Mouse (Mus musculus) hindbrain, embryonic 14.5 days (tissue): ENCODE results near the gene Casp9. TPM values are rescaled to one million over a fixed set of nuclear protein-coding genes. Genes with fewer than 3 reads are reported as not detected.

Source experiments
- ATAC-seq: fragments of 200-750 bp; cut with Nextera tagmentation; 2 replicates; pipeline ENCODE4 v1.8.0; 2017; ENCODE audit warnings: moderate number of reproducible peaks, mild to moderate bottlenecking, moderate TSS enrichment, moderate library complexity; ENCODE audit not compliant: low FRiP score
- DNase-seq: peaks from one replicate; pipeline ENCODE4 v3.0.0-alpha.2; 2015; ENCODE audit warnings: low spot score
- H3K27ac ChIP-seq: fragments of 300-500 bp; sonication (generic); 2 replicates; pipeline ENCODE4 v1.5.1; 2014; ENCODE audit warnings: mild to moderate bottlenecking, moderate library complexity
- H3K27me3 ChIP-seq: fragments of 300-500 bp; sonication (generic); 2 replicates; pipeline ENCODE4 v1.6.1; 2014; ENCODE audit warnings: mild to moderate bottlenecking, low read length, mixed read lengths; ENCODE audit not compliant: control insufficient read depth, insufficient read depth
- H3K36me3 ChIP-seq: fragments of 300-500 bp; sonication (generic); replicated peaks from 2 replicates; pipeline ENCODE4 v1.6.1; 2014; ENCODE audit not compliant: control insufficient read depth, insufficient read depth
- H3K4me1 ChIP-seq: fragments of 300-500 bp; sonication (generic); replicated peaks from 2 replicates; pipeline ENCODE4 v1.6.1; 2014; ENCODE audit warnings: antibody characterized with exemption, low read length, mixed read lengths; ENCODE audit not compliant: control insufficient read depth, insufficient read depth
- H3K4me2 ChIP-seq: fragments of 300-500 bp; sonication (generic); replicated peaks from 2 replicates; pipeline ENCODE4 v1.6.1; 2014; ENCODE audit warnings: mild to moderate bottlenecking, moderate library complexity
- H3K4me3 ChIP-seq: fragments of 300-500 bp; sonication (generic); replicated peaks from 2 replicates; pipeline ENCODE4 v1.5.1; 2014; ENCODE audit warnings: mild to moderate bottlenecking, low read length
- H3K9ac ChIP-seq: fragments of 300-500 bp; sonication (generic); 2 replicates; pipeline ENCODE4 v1.6.1; 2014
- H3K9me3 ChIP-seq: fragments of 300-500 bp; sonication (generic); 2 replicates; pipeline ENCODE4 v1.6.1; 2016; ENCODE audit warnings: low read length; ENCODE audit not compliant: control insufficient read depth
- WGBS: fragments of 180-500 bp; shearing (Covaris S2); extraction: QIAGEN DNeasy Blood & Tissue Kit; methylation state at CpG from one replicate; pipeline ENCODE4 v1.1.7; 2014; 5-methylcytosine and 5-hydroxymethylcytosine counted together
- polyA plus RNA-seq: library from polyadenylated mRNA; unstranded; fragments of >200 nt; fragmentation: Nextera tagmentation; extraction: Ambion mirVana; gene quantifications from 2 replicates; pipeline ENCODE4 v1.2.1, GENCODE M21; 2014

Casp9 gene
- polyA plus RNA-seq, 1 experiment from 2014 or later: 18.7 TPM

GRCm38 (mm10) chr4:141804105-141804504 is 10.7 kb downstream of the Casp9 start:
- no peak for DNase-seq
- no peak for ATAC-seq
- no peaks in the 10 kb centered on the region for H3K9me3 ChIP-seq
- no peak overlapping the region for H3K4me2 ChIP-seq
- no peaks in the 10 kb centered on the region for H3K27me3 ChIP-seq
- H3K9ac ChIP-seq: no peak overlapping the region
- H3K4me3 ChIP-seq: no peak overlapping the region
- H3K27ac ChIP-seq: no peak overlapping the region
- H3K4me1 ChIP-seq: no peaks in the 10 kb centered on the region
- WGBS: 92% methylated on average over 4 of the region's 4 CpGs
- peaks cover 66% of the 10 kb centered on the region for H3K36me3 ChIP-seq

- Histone ChIP-seq H3K27ac (no peak overlapping the region), H3K9ac (no peak overlapping the region), H3K9me3 (no peaks in the 10 kb centered on the region), H3K4me1 (no peaks in the 10 kb centered on the region), H3K36me3 (peaks cover 84% of the 10 kb centered on the region), H3K27me3 (no peaks in the 10 kb centered on the region), H3K4me3 (no peak overlapping the region), H3K4me2 (no peak overlapping the region)
- ATAC-seq (no peak), DNase-seq (no peak)
- 94% methylated on average over 8 of the region's 8 CpGs for WGBS
Observed at GRCm38 (mm10) chr4:141805886-141806285, 12.5 kb downstream of the Casp9 start.

GRCm38 (mm10) chr4:141809850-141810464 is 16.5 kb downstream of the Casp9 start:
- no peaks in the 10 kb centered on the region for H3K27me3 ChIP-seq
- no peak overlapping the region for H3K27ac ChIP-seq
- DNase-seq (peak; percentile 61), ATAC-seq (peak; percentile 66; the same call in 1 of the 2 replicates)
- no peak overlapping the region for H3K4me2 ChIP-seq
- no peak overlapping the region for H3K4me3 ChIP-seq
- H3K36me3 ChIP-seq: peaks cover 96% of the 10 kb centered on the region
- no peak overlapping the region for H3K9ac ChIP-seq
- WGBS: 80% methylated on average over 8 of the region's 8 CpGs
- no peaks in the 10 kb centered on the region for H3K4me1 ChIP-seq
- H3K9me3 ChIP-seq: no peaks in the 10 kb centered on the region

- Histone ChIP-seq H3K36me3 (peaks cover 90% of the 10 kb centered on the region), H3K27ac (no peak overlapping the region)
- WGBS: 97% methylated on average over 2 of the region's 2 CpGs
Observed at GRCm38 (mm10) chr4:141810975-141811374, 17.6 kb downstream of the Casp9 start.

GRCm38 (mm10) chr4:141811375-141811774 is 18.0 kb downstream of the Casp9 start:
- no peak overlapping the region for H3K4me2 ChIP-seq
- ATAC-seq (no peak), DNase-seq (no peak)
- H3K36me3 ChIP-seq: peaks cover 86% of the 10 kb centered on the region
- 97% methylated on average over 7 of the region's 7 CpGs for WGBS
- no peaks in the 10 kb centered on the region for H3K27me3 ChIP-seq
- no peaks in the 10 kb centered on the region for H3K9me3 ChIP-seq
- H3K4me1 ChIP-seq: no peaks in the 10 kb centered on the region
- no peak overlapping the region for H3K27ac ChIP-seq
- no peak overlapping the region for H3K9ac ChIP-seq
- no peak overlapping the region for H3K4me3 ChIP-seq

More at GRCm38 (mm10) chr4:141810975-141811374, 17.6 kb downstream of the Casp9 start:
- no peak for ATAC-seq
- no peak for DNase-seq
- Histone ChIP-seq H3K27me3 (no peaks in the 10 kb centered on the region), H3K9me3 (no peaks in the 10 kb centered on the region), H3K4me3 (no peak overlapping the region), H3K4me1 (no peaks in the 10 kb centered on the region), H3K9ac (no peak overlapping the region), H3K4me2 (no peak overlapping the region)

GRCm38 (mm10) chr4:141816267-141816666 is 22.9 kb downstream of the Casp9 start:
- WGBS: 69% methylated on average over 7 of the region's 7 CpGs
- DNase-seq: no peak

GRCm38 (mm10) chr4:141816776-141817655 is 23.6 kb downstream of the Casp9 start:
- Histone ChIP-seq H3K4me3 (no peak overlapping the region), H3K27me3 (no peaks in the 10 kb centered on the region), H3K9me3 (no peaks in the 10 kb centered on the region), H3K9ac (no peak overlapping the region), H3K4me1 (no peaks in the 10 kb centered on the region), H3K27ac (no peak overlapping the region), H3K36me3 (peaks cover 30% of the 10 kb centered on the region), H3K4me2 (no peak overlapping the region)
- WGBS: 62% methylated on average over 14 of the region's 14 CpGs
- ATAC-seq: no peak
- DNase-seq: no peak

More at GRCm38 (mm10) chr4:141816267-141816666, 22.9 kb downstream of the Casp9 start:
- Histone ChIP-seq H3K27ac (no peak overlapping the region), H3K27me3 (no peaks in the 10 kb centered on the region), H3K9me3 (no peaks in the 10 kb centered on the region), H3K4me1 (no peaks in the 10 kb centered on the region), H3K4me2 (no peak overlapping the region), H3K9ac (no peak overlapping the region), H3K4me3 (no peak overlapping the region), H3K36me3 (peaks cover 37% of the 10 kb centered on the region)
- no peak for ATAC-seq

GRCm38 (mm10) chr4:141817706-141818105 is 24.3 kb downstream of the Casp9 start:
- DNase-seq (no peak), ATAC-seq (no peak)
- Histone ChIP-seq H3K4me3 (no peak overlapping the region), H3K4me1 (no peaks in the 10 kb centered on the region), H3K36me3 (peaks cover 23% of the 10 kb centered on the region), H3K27ac (no peak overlapping the region), H3K4me2 (no peak overlapping the region), H3K27me3 (no peaks in the 10 kb centered on the region), H3K9me3 (no peaks in the 10 kb centered on the region), H3K9ac (no peak overlapping the region)
- WGBS: 62% methylated on average over 10 of the region's 10 CpGs

GRCm38 (mm10) chr4:141818861-141819260 is 25.4 kb downstream of the Casp9 start:
- WGBS: 94% methylated on average over 13 of the region's 13 CpGs
- Histone ChIP-seq H3K27me3 (no peaks in the 10 kb centered on the region), H3K9me3 (no peaks in the 10 kb centered on the region), H3K4me1 (no peaks in the 10 kb centered on the region), H3K36me3 (peaks cover 11% of the 10 kb centered on the region; the same call in 1 of the 2 replicates), H3K4me2 (no peak overlapping the region), H3K4me3 (no peak overlapping the region), H3K9ac (no peak overlapping the region), H3K27ac (no peak overlapping the region)
- ATAC-seq: no peak
- no peak for DNase-seq
